Mouse (Mus musculus) heart, postnatal 36 days (tissue): Measurements from ENCODE around the gene Psme3. TPM values are rescaled to one million over a fixed set of nuclear protein-coding genes. Genes with fewer than 3 reads are reported as not detected.
"Not testable (repeated sequence)": the region's sequence is repeated elsewhere in the genome, so short reads cannot be mapped to it uniquely, and the experiment has no call there.

Experiments
- DNase-seq, 2 experiments: peaks; one replicate each; pipeline ENCODE4 v3.0.0; 2021 to 2022
- intact Hi-C: fragments of 180-260 bp; cut with DNase I; formaldehyde crosslinking; loops from one replicate; pipeline ENCODE4 v1.15.1; 2025
- total RNA-seq, 2 experiments: library from RNA; stranded (reverse); gene quantifications; 2 replicates each; pipeline ENCODE4 v1.2.3; 2021

The Psme3 gene
- total RNA-seq, 2 experiments from 2014 or later, result 73.9 to 85.2 TPM

- no peak for DNase-seq
- intact Hi-C loops, result no loop called here
These were observed 8.3 kb upstream of the Psme3 start for GRCm38 (mm10) chr11:101307744-101308143.

- intact Hi-C loops, result no loop called here
- no peak for DNase-seq
These were observed 4.9 kb upstream of the Psme3 start for GRCm38 (mm10) chr11:101311083-101311482.

GRCm38 (mm10) chr11:101312150-101312549, 3.9 kb upstream of the Psme3 start:
- intact Hi-C loops, result no loop called here
- DNase-seq, result no peak

- intact Hi-C loops, result no loop called here
- DNase-seq, result no peak
These were observed 1.4 kb upstream of the Psme3 start for GRCm38 (mm10) chr11:101314567-101314966.

GRCm38 (mm10) chr11:101315082-101315650, 847 bp upstream of the Psme3 start:
- intact Hi-C loops, result no loop called here
- DNase-seq, result no peak

GRCm38 (mm10) chr11:101316501-101316917, 496 bp downstream of the Psme3 start:
- intact Hi-C loops, result no loop called here
- no peak for DNase-seq

- intact Hi-C loops, result loop anchor here (1.0 kb wide), 1 partner anchor 72 kb away; no protein-coding TSS in a partner anchor
- peak; percentile 72 to 78 for DNase-seq
These were observed 7.6 kb downstream of the Psme3 start for GRCm38 (mm10) chr11:101323609-101324008.

GRCm38 (mm10) chr11:101324763-101325162, 8.8 kb downstream of the Psme3 start, which contains the start of gene Aoc2:
Aoc2 (plus strand) TSS chr11:101325063.
- intact Hi-C loops, result no loop called here
- no peak for DNase-seq

- intact Hi-C loops, DNase-seq: not testable (repeated sequence)
These were observed 9.2 kb downstream of the Psme3 start for GRCm38 (mm10) chr11:101325201-101325600.

GRCm38 (mm10) chr11:101326147-101326546, 10.1 kb downstream of the Psme3 start:
- no peak for DNase-seq
- intact Hi-C loops, result no loop called here

- intact Hi-C loops, result no loop called here
These were observed 11.3 kb downstream of the Psme3 start for GRCm38 (mm10) chr11:101327311-101327710.

GRCm38 (mm10) chr11:101328941-101329635, 13.1 kb downstream of the Psme3 start:
- intact Hi-C loops, result loop anchor here (2.0 kb wide), 1 partner anchor 32 kb away; no protein-coding TSS in a partner anchor
- peak; percentile 55 to 60 for DNase-seq

More at GRCm38 (mm10) chr11:101327311-101327710, 11.3 kb downstream of the Psme3 start:
- DNase-seq, result no peak

- DNase-seq, result peak; percentile 38 to 53
- intact Hi-C loops, result no loop called here
These were observed 14.4 kb downstream of the Psme3 start, which contains the start of gene Aoc3 for GRCm38 (mm10) chr11:101330371-101330924. Aoc3 (plus strand) TSS chr11:101330605.

- intact Hi-C loops, DNase-seq: not testable (repeated sequence)
These were observed 14.9 kb downstream of the Psme3 start for GRCm38 (mm10) chr11:101330961-101331360.

- no peak for DNase-seq
- intact Hi-C loops, result no loop called here
These were observed 16.5 kb downstream of the Psme3 start for GRCm38 (mm10) chr11:101332537-101332936.

- DNase-seq, result no peak
- intact Hi-C loops, result no loop called here
These were observed 18.0 kb downstream of the Psme3 start for GRCm38 (mm10) chr11:101334023-101334422.

GRCm38 (mm10) chr11:101334516-101334915, 18.5 kb downstream of the Psme3 start:
- intact Hi-C loops, result no loop called here
- no peak for DNase-seq

- intact Hi-C loops, result no loop called here
- DNase-seq, result no peak
These were observed 19.7 kb downstream of the Psme3 start for GRCm38 (mm10) chr11:101335685-101336084.

- intact Hi-C loops, result no loop called here
- DNase-seq, result no peak
These were observed 22.2 kb downstream of the Psme3 start for GRCm38 (mm10) chr11:101338123-101338760.

- intact Hi-C loops, result no loop called here
- DNase-seq, result no peak
These were observed 31.2 kb downstream of the Psme3 start for GRCm38 (mm10) chr11:101347083-101347775.

- intact Hi-C loops, result no loop called here
These were observed 32.8 kb downstream of the Psme3 start for GRCm38 (mm10) chr11:101348774-101349173.

More at GRCm38 (mm10) chr11:101348774-101349173, 32.8 kb downstream of the Psme3 start:
- no peak for DNase-seq
